Mouse (Mus musculus): ENCODE measurements around the gene Cd9. TPM values are rescaled to one million over a fixed set of nuclear protein-coding genes. Genes with fewer than 3 reads are reported as not detected.
A peak's percentile ranks its signal among the peaks of the same experiment; 100 is the strongest.

The Cd9 gene
- total and polyA plus RNA-seq, 3 experiments = 12.1 to 27.5 (median 21.6) TPM

DNA sequence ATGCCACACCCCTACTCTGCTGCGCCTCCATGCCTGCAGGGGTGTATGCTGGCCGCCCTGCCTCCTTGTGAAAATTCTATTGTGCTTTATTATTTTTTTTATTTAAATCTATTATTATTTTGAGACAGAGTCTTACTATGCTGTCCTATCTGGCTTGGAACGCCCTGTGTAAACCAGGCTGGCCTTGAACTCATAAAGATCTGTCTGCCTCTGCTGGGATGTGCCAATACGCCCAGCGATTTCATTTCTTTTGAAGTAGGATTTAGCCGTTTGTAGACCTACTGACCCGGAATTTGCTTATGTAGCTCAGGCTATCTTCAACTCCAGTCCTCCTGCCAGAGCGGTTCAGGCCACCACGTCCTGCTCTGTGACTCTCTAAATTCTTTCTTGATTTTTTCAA is 770 bp upstream of the Cd9 start:
- dilution Hi-C loops (cut with MboI; ENCODE audit: extremely low pct_ligation_motif_present, extremely low pct_unique_long_range_greater_than_20kb, low sequenced_read_pairs) = no loop called here
- H3K4me3 ChIP-seq (replicated peaks in 1 of 3; ENCODE audit: low read depth in 2 of 3, low read length in 2 of 3, poor library complexity in 1 of 3) = no peak overlapping the region
- no peak for DNase-seq (ENCODE audit: extremely low read depth)
- no peak overlapping the region for H3K9ac ChIP-seq (ENCODE audit: insufficient read depth, low read depth)
- TF ChIP-seq CTCF (conservative IDR thresholded peaks at IDR 0.05 in 1 of 2, IDR thresholded peaks at IDR 0.05 in 1 of 2; ENCODE audit: low read depth in 2 of 2, low read length in 2 of 2) = no peak
- TF ChIP-seq ZNF384 (IDR thresholded peaks at IDR 0.05; ENCODE audit: low read depth, low read length) = no peak
- no peak overlapping the region for H3K27ac ChIP-seq (ENCODE audit: insufficient read depth, low read depth)
- in situ Hi-C loops (cut with MboI; ENCODE audit: low pct_ligation_motif_present, low pct_unique_long_range_greater_than_20kb, low sequenced_read_pairs) = loop anchor here (5.0 kb wide), 1 partner anchor 92 kb away; no protein-coding TSS in a partner anchor
- H3K4me2 ChIP-seq (ENCODE audit: insufficient read depth, low read depth, poor library complexity, severe bottlenecking) = no peak overlapping the region
- H3K9me3 ChIP-seq (replicated peaks; ENCODE audit: low read length) = no peaks in the 10 kb centered on the region
- peaks cover 38% of the 10 kb centered on the region for H3K27me3 ChIP-seq (replicated peaks)
- H3K4me1 ChIP-seq (ENCODE audit: control insufficient read depth in 1 of 2, insufficient read depth in 2 of 2) = peaks cover 9 to 40% of the 10 kb centered on the region in 2 experiments
- H3K36me3 ChIP-seq (replicated peaks in 1 of 2; ENCODE audit: control insufficient read depth in 1 of 2, insufficient read depth in 1 of 2, low read length in 1 of 2) = peaks cover 0 to 9% of the 10 kb centered on the region in 2 experiments
- no peaks in the 10 kb centered on the region for H3K79me2 ChIP-seq (replicated peaks; ENCODE audit: control insufficient read depth, extremely low read depth, insufficient read depth, poor library complexity, severe bottlenecking)

- Histone ChIP-seq H3K79me2 (replicated peaks; ENCODE audit: control insufficient read depth, extremely low read depth, insufficient read depth, poor library complexity, severe bottlenecking) (no peaks in the 10 kb centered on the region), H3K9ac (ENCODE audit: insufficient read depth, low read depth) (no peak overlapping the region), H3K9me3 (replicated peaks; ENCODE audit: low read length) (no peaks in the 10 kb centered on the region), H3K36me3 (replicated peaks in 1 of 2; ENCODE audit: control insufficient read depth in 1 of 2, insufficient read depth in 1 of 2, low read length in 1 of 2) (peaks cover 0 to 12% of the 10 kb centered on the region in 2 experiments), H3K4me1 (ENCODE audit: control insufficient read depth in 1 of 2, insufficient read depth in 2 of 2) (peaks cover 9 to 45% of the 10 kb centered on the region in 2 experiments), H3K4me2 (ENCODE audit: insufficient read depth, low read depth, poor library complexity, severe bottlenecking) (peak overlapping the region; percentile 55; the same call in 1 of the 2 replicates), H3K27me3 (replicated peaks) (peaks cover 38% of the 10 kb centered on the region), H3K4me3 (replicated peaks in 1 of 3; ENCODE audit: low read depth in 2 of 3, low read length in 2 of 3, poor library complexity in 1 of 3) (no peak overlapping the region), H3K27ac (ENCODE audit: insufficient read depth, low read depth) (no peak overlapping the region)
- DNase-seq (ENCODE audit: extremely low read depth) = no peak
- in situ Hi-C loops (cut with MboI; ENCODE audit: low pct_ligation_motif_present, low pct_unique_long_range_greater_than_20kb, low sequenced_read_pairs) (no loop called here), dilution Hi-C loops (cut with MboI; ENCODE audit: extremely low pct_ligation_motif_present, extremely low pct_unique_long_range_greater_than_20kb, low sequenced_read_pairs) (no loop called here)
- no peak for TF ChIP-seq NRF1 (IDR thresholded peaks at IDR 0.05; ENCODE audit: low read depth, low read length)
- no peak for TF ChIP-seq MAZ (IDR thresholded peaks at IDR 0.05; ENCODE audit: low read depth, low read length)
- no peak for TF ChIP-seq PAX5 (IDR thresholded peaks at IDR 0.05; ENCODE audit: low read length)
- TF ChIP-seq SIN3A (IDR thresholded peaks at IDR 0.05; ENCODE audit: low read length) = no peak
- TF ChIP-seq TCF12 (IDR thresholded peaks at IDR 0.05; ENCODE audit: low read depth, low read length) = no peak
- no peak for TF ChIP-seq UBTF (IDR thresholded peaks at IDR 0.05; ENCODE audit: low read depth, low read length)
- TF ChIP-seq ZKSCAN1 (IDR thresholded peaks at IDR 0.05; ENCODE audit: borderline replicate concordance, low read depth, low read length) = no peak
- no peak for TF ChIP-seq ZMIZ1 (IDR thresholded peaks at IDR 0.05; ENCODE audit: low read depth, low read length)
- no peak for TF ChIP-seq EP300 (IDR thresholded peaks at IDR 0.05; ENCODE audit: low read length)
- no peak for TF ChIP-seq ZC3H11A (IDR thresholded peaks at IDR 0.05; ENCODE audit: low read depth, low read length)
- TF ChIP-seq RCOR1 (conservative IDR thresholded peaks at IDR 0.05; ENCODE audit: low read depth, low read length) = no peak
- TF ChIP-seq USF1 (IDR thresholded peaks at IDR 0.05; ENCODE audit: low read depth, low read length) = no peak
Measured at GRCm38 (mm10) chr6:125493147-125493546, 1.4 kb downstream of the Cd9 start.

DNA sequence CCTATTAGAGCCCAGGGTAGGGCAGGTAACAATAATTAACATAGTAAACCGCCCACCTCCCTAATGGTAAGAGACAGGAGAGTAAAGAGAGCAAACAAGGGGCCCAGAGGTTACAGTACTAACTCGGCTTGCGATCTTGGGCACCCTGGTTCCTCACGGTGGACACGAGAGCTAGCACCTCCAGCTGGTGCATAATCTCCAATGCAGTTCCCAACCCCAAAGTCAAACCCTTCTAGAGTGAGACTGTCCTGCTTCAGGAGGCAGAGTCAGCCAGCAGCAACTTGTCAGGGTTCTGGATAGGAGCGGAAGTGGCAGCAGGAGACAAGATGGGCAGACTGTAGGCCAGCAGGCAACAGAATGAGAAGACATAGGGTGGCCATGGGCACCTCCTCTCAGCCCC is 1.9 kb downstream of the Cd9 start:
- peaks cover 9 to 42% of the 10 kb centered on the region in 2 experiments for H3K4me1 ChIP-seq (ENCODE audit: control insufficient read depth in 1 of 2, insufficient read depth in 2 of 2)
- no peaks in the 10 kb centered on the region for H3K9me3 ChIP-seq (replicated peaks; ENCODE audit: low read length)
- no peak overlapping the region for H3K4me3 ChIP-seq (replicated peaks in 1 of 3; ENCODE audit: low read depth in 2 of 3, low read length in 2 of 3, poor library complexity in 1 of 3)
- dilution Hi-C loops (cut with MboI; ENCODE audit: extremely low pct_ligation_motif_present, extremely low pct_unique_long_range_greater_than_20kb, low sequenced_read_pairs) = no loop called here
- H3K27me3 ChIP-seq (replicated peaks) = peaks cover 38% of the 10 kb centered on the region
- DNase-seq (ENCODE audit: extremely low read depth) = no peak
- H3K4me2 ChIP-seq (ENCODE audit: insufficient read depth, low read depth, poor library complexity, severe bottlenecking) = peak overlapping the region; percentile 41; the same call in 1 of the 2 replicates
- H3K27ac ChIP-seq (ENCODE audit: insufficient read depth, low read depth) = no peak overlapping the region
- in situ Hi-C loops (cut with MboI; ENCODE audit: low pct_ligation_motif_present, low pct_unique_long_range_greater_than_20kb, low sequenced_read_pairs) = no loop called here
- H3K9ac ChIP-seq (ENCODE audit: insufficient read depth, low read depth) = no peak overlapping the region
- no peak; the same call in 1 of the 2 replicates for TF ChIP-seq RAD21 (IDR thresholded peaks at IDR 0.05; ENCODE audit: low read depth, low read length)
- no peak for TF ChIP-seq RCOR1 (conservative IDR thresholded peaks at IDR 0.05; ENCODE audit: low read depth, low read length)
- TF ChIP-seq USF1 (IDR thresholded peaks at IDR 0.05; ENCODE audit: low read depth, low read length) = no peak
- TF ChIP-seq POLR2AphosphoS2 (IDR thresholded peaks at IDR 0.05; ENCODE audit: low read depth, low read length) = no peak
- peak in 1 of 2 experiments; percentile 26; a peak in 1 of 4 replicates for TF ChIP-seq CTCF (conservative IDR thresholded peaks at IDR 0.05 in 1 of 2, IDR thresholded peaks at IDR 0.05 in 1 of 2; ENCODE audit: low read depth in 2 of 2, low read length in 2 of 2)
- TF ChIP-seq SMC3 (IDR thresholded peaks at IDR 0.05; ENCODE audit: low read depth, low read length) = no peak; the same call in 1 of the 2 replicates
- no peaks in the 10 kb centered on the region for H3K79me2 ChIP-seq (replicated peaks; ENCODE audit: control insufficient read depth, extremely low read depth, insufficient read depth, poor library complexity, severe bottlenecking)
- H3K36me3 ChIP-seq (replicated peaks in 1 of 2; ENCODE audit: control insufficient read depth in 1 of 2, insufficient read depth in 1 of 2, low read length in 1 of 2) = peaks cover 0 to 12% of the 10 kb centered on the region in 2 experiments

All from CH12.LX (cell line).